Mouse (Mus musculus) kidney, embryonic 14.5 days (tissue): Measurements from ENCODE around the gene Gpr35. TPM values are rescaled to one million over a fixed set of nuclear protein-coding genes. Genes with fewer than 3 reads are reported as not detected.

Source experiments
- ATAC-seq: fragments of 200-750 bp; cut with Nextera tagmentation; 2 replicates; pipeline ENCODE4 v1.8.0; 2017; ENCODE audit warnings: moderate number of reproducible peaks, mild to moderate bottlenecking, moderate TSS enrichment, moderate library complexity; ENCODE audit not compliant: low FRiP score, low TSS enrichment
- H3K27ac ChIP-seq: fragments of 300-500 bp; sonication (generic); 2 replicates; pipeline ENCODE4 v1.5.1; 2014; ENCODE audit warnings: low read depth, mild to moderate bottlenecking, low read length, moderate library complexity, mixed read lengths
- H3K27me3 ChIP-seq: fragments of 300-500 bp; sonication (generic); 2 replicates; pipeline ENCODE4 v1.6.1; 2014; ENCODE audit warnings: mild to moderate bottlenecking, low read length; ENCODE audit not compliant: control insufficient read depth, insufficient read depth
- H3K36me3 ChIP-seq: fragments of 300-500 bp; sonication (generic); 2 replicates; pipeline ENCODE4 v1.6.1; 2014; ENCODE audit warnings: low read length, mixed read lengths; ENCODE audit not compliant: control insufficient read depth, insufficient read depth
- H3K4me1 ChIP-seq: fragments of 300-500 bp; sonication (generic); 2 replicates; pipeline ENCODE4 v1.6.1; 2014; ENCODE audit warnings: low read length, mixed read lengths; ENCODE audit not compliant: control insufficient read depth, insufficient read depth
- H3K4me2 ChIP-seq: fragments of 300-500 bp; sonication (generic); replicated peaks from 2 replicates; pipeline ENCODE4 v1.6.1; 2014; ENCODE audit warnings: low read depth, mild to moderate bottlenecking, low read length
- H3K4me3 ChIP-seq: fragments of 300-500 bp; sonication (generic); 2 replicates; pipeline ENCODE4 v1.5.1; 2014; ENCODE audit warnings: mild to moderate bottlenecking, low read length
- H3K9ac ChIP-seq: fragments of 300-500 bp; sonication (generic); 2 replicates; pipeline ENCODE4 v1.6.1; 2014; ENCODE audit warnings: low read depth, mild to moderate bottlenecking, low read length, moderate library complexity
- H3K9me3 ChIP-seq: fragments of 300-500 bp; sonication (generic); 2 replicates; pipeline ENCODE4 v1.6.1; 2016; ENCODE audit warnings: low read length; ENCODE audit not compliant: control insufficient read depth
- WGBS: fragments of 180-500 bp; shearing (Covaris S2); extraction: QIAGEN DNeasy Blood & Tissue Kit; methylation state at CpG from one replicate; pipeline ENCODE4 v1.1.7; 2014; 5-methylcytosine and 5-hydroxymethylcytosine counted together
- polyA plus RNA-seq: library from polyadenylated mRNA; unstranded; fragments of >200 nt; fragmentation: Nextera tagmentation; extraction: Ambion mirVana; gene quantifications from 2 replicates; pipeline ENCODE4 v1.2.1, GENCODE M21; 2014

Gene Gpr35
- polyA plus RNA-seq, 1 experiment from 2014 or later, result 0.45 TPM

DNA sequence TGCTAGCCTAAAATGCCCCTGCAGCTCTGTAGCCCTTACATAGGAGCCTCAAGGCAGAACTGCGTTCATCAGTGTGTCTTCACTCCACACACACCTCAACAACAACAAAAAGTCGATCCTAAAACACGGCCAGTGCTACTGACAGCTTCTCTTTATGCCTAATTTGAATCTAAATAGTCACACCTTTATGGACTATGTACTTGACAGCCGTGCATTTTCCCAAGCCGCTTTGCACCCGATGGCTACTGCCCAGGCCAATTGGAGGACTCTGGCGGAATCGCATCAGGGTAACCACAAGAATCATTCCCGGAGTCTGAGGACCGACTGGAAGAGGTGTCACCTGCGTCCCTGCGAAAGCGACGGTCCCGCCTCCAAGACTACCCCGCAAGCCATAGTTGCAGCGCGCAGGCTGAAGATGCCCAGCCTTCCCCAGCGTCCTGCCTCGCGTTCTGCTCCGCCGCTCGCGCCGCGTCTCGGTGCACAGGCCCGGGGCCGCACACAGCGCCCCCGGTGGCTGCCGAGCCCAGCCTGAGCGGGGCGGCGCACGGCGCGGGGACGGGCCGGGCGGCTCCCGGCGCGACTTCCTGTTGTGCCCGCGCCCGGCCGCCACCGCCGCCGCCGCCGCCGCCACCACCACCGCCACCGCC is 40.3 kb upstream of the Gpr35 start, which contains the start of gene Rnpepl1:
TSS of gene Rnpepl1 (plus strand) at position 545 of the 647 bp plus-strand sequence.
- no peaks in the 10 kb centered on the region for H3K9me3 ChIP-seq
- ATAC-seq, result peak; percentile 44
- H3K27ac ChIP-seq, result peak within 1 kb of the TSS; percentile 76
- peak within 1 kb of the TSS; percentile 92 for H3K9ac ChIP-seq
- under 1% methylated on average over 35 of the region's 57 CpGs for WGBS
- no peaks in the 10 kb centered on the region for H3K27me3 ChIP-seq
- H3K4me1 ChIP-seq, result peaks cover 26% of the 10 kb centered on the region; the same call in 1 of the 2 replicates
- peak within 1 kb of the TSS; percentile 63 for H3K4me2 ChIP-seq
- H3K36me3 ChIP-seq, result peaks cover 12% of the 10 kb centered on the region
- peak within 1 kb of the TSS; percentile 59 for H3K4me3 ChIP-seq

GRCm38 (mm10) chr1:92910925-92911720 is 39.5 kb upstream of the Gpr35 start:
- Histone ChIP-seq H3K27me3 (no peaks in the 10 kb centered on the region), H3K27ac (peak overlapping the region; percentile 76), H3K4me1 (peaks cover 26% of the 10 kb centered on the region; the same call in 1 of the 2 replicates), H3K4me3 (peak overlapping the region; percentile 59), H3K4me2 (peak overlapping the region; percentile 63), H3K9ac (peak overlapping the region; percentile 92), H3K36me3 (peaks cover 20% of the 10 kb centered on the region), H3K9me3 (no peaks in the 10 kb centered on the region)
- peak; percentile 13 for ATAC-seq
- WGBS, result under 1% methylated on average over 51 of the region's 85 CpGs

GRCm38 (mm10) chr1:92911721-92912138 is 38.9 kb upstream of the Gpr35 start:
- no peak for ATAC-seq
- peaks cover 26% of the 10 kb centered on the region for H3K36me3 ChIP-seq
- peak overlapping the region; percentile 59 for H3K4me3 ChIP-seq
- H3K9me3 ChIP-seq, result no peaks in the 10 kb centered on the region
- no peaks in the 10 kb centered on the region for H3K27me3 ChIP-seq
- H3K27ac ChIP-seq, result no peak overlapping the region
- H3K4me2 ChIP-seq, result peak overlapping the region; percentile 63
- peaks cover 22% of the 10 kb centered on the region; the same call in 1 of the 2 replicates for H3K4me1 ChIP-seq
- peak overlapping the region; percentile 92 for H3K9ac ChIP-seq
- 39% methylated on average over 8 of the region's 8 CpGs for WGBS

- H3K4me1 ChIP-seq, result peaks cover 22% of the 10 kb centered on the region; the same call in 1 of the 2 replicates
- peak overlapping the region; percentile 92; the same call in 1 of the 2 replicates for H3K9ac ChIP-seq
- no peak for ATAC-seq
- peak overlapping the region; percentile 63; the same call in 1 of the 2 replicates for H3K4me2 ChIP-seq
- no peaks in the 10 kb centered on the region for H3K9me3 ChIP-seq
- no peaks in the 10 kb centered on the region for H3K27me3 ChIP-seq
- H3K4me3 ChIP-seq, result peak overlapping the region; percentile 59; the same call in 1 of the 2 replicates
- WGBS, result 44% methylated on average over 1 of the region's 1 CpGs
- peaks cover 32% of the 10 kb centered on the region for H3K36me3 ChIP-seq
- no peak overlapping the region for H3K27ac ChIP-seq
These were observed 38.4 kb upstream of the Gpr35 start for GRCm38 (mm10) chr1:92912286-92912685.

GRCm38 (mm10) chr1:92914239-92914638 is 36.4 kb upstream of the Gpr35 start:
- H3K4me2 ChIP-seq, result no peak overlapping the region
- no peak for ATAC-seq
- no peaks in the 10 kb centered on the region for H3K9me3 ChIP-seq
- no peak overlapping the region for H3K4me3 ChIP-seq
- 76% methylated on average over 4 of the region's 4 CpGs for WGBS
- H3K27me3 ChIP-seq, result no peaks in the 10 kb centered on the region
- peaks cover 51% of the 10 kb centered on the region for H3K36me3 ChIP-seq
- H3K9ac ChIP-seq, result no peak overlapping the region
- H3K4me1 ChIP-seq, result peaks cover 16% of the 10 kb centered on the region; the same call in 1 of the 2 replicates
- no peak overlapping the region for H3K27ac ChIP-seq

GRCm38 (mm10) chr1:92914993-92915392 is 35.7 kb upstream of the Gpr35 start:
- no peak overlapping the region for H3K27ac ChIP-seq
- H3K4me1 ChIP-seq, result peaks cover 11% of the 10 kb centered on the region; the same call in 1 of the 2 replicates
- no peaks in the 10 kb centered on the region for H3K9me3 ChIP-seq
- WGBS, result 90% methylated on average over 11 of the region's 11 CpGs
- ATAC-seq, result no peak
- H3K9ac ChIP-seq, result no peak overlapping the region
- no peak overlapping the region for H3K4me3 ChIP-seq
- H3K27me3 ChIP-seq, result no peaks in the 10 kb centered on the region
- no peak overlapping the region for H3K4me2 ChIP-seq
- H3K36me3 ChIP-seq, result peaks cover 58% of the 10 kb centered on the region

- Histone ChIP-seq H3K27ac (no peak overlapping the region), H3K36me3 (peaks cover 63% of the 10 kb centered on the region), H3K4me2 (no peak overlapping the region), H3K4me3 (no peak overlapping the region), H3K9me3 (no peaks in the 10 kb centered on the region), H3K9ac (no peak overlapping the region), H3K27me3 (no peaks in the 10 kb centered on the region), H3K4me1 (peaks cover 7% of the 10 kb centered on the region; the same call in 1 of the 2 replicates)
- WGBS, result 94% methylated on average over 9 of the region's 9 CpGs
- ATAC-seq, result no peak
These were observed 33.9 kb upstream of the Gpr35 start for GRCm38 (mm10) chr1:92916725-92917124.

DNA sequence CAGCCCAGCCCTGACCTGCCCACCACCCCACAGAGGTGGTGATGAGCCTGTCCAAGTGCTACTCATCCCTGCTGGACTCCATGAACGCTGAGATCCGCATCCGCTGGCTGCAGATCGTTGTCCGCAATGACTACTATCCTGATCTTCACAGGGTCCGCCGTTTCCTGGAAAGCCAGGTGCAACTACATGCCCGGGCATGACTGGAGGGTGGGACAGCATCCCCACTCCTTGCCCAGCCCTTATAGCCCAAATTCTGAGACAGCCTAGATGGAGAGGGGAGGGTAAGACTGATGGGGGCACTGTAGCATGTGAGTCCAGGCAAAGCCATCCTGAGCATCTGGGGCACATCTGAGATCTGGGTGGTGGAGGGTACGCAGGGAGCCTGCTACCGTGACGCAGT is 31.5 kb upstream of the Gpr35 start:
- H3K36me3 ChIP-seq, result peaks cover 59% of the 10 kb centered on the region

DNA sequence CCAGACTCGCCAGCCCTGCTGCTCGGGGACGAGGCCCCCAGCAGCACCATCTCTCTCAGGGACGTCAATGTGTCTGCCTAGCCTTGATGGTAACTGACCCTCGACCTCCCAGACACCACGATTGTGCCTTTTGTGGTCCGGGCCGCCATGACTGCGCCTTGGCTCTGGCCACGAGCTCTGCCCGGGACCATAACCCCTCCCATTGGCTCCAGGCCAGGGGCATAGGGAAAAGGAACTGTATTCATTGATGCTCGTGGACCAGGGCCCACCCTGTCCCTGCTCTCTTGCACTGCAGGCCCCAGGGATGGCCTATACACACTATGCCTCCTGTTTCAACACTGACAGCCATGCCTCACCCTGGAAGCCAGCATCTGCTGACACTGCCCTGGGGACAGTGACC is 30.9 kb upstream of the Gpr35 start:
- 90% methylated on average over 12 of the region's 12 CpGs for WGBS
- no peaks in the 10 kb centered on the region for H3K9me3 ChIP-seq
- H3K27ac ChIP-seq, result no peak overlapping the region
- no peaks in the 10 kb centered on the region for H3K27me3 ChIP-seq
- no peak overlapping the region for H3K4me3 ChIP-seq
- no peak overlapping the region for H3K4me2 ChIP-seq
- no peak for ATAC-seq
- H3K9ac ChIP-seq, result no peak overlapping the region
- H3K36me3 ChIP-seq, result peaks cover 55% of the 10 kb centered on the region
- H3K4me1 ChIP-seq, result no peaks in the 10 kb centered on the region

More for the DNA sequence above, 31.5 kb upstream of the Gpr35 start:
- H3K9me3 ChIP-seq, result no peaks in the 10 kb centered on the region
- 95% methylated on average over 11 of the region's 11 CpGs for WGBS
- H3K9ac ChIP-seq, result no peak overlapping the region
- H3K27ac ChIP-seq, result no peak overlapping the region
- no peak for ATAC-seq
- no peaks in the 10 kb centered on the region for H3K27me3 ChIP-seq
- no peaks in the 10 kb centered on the region for H3K4me1 ChIP-seq
- H3K4me2 ChIP-seq, result no peak overlapping the region
- no peak overlapping the region for H3K4me3 ChIP-seq
